Mouse (Mus musculus) adrenal gland (tissue): ENCODE measurements around the gene Dpp9.

Experiments used
- intact Hi-C: fragments of 180-260 bp; cut with DNase I; formaldehyde crosslinking; loops from one replicate; pipeline ENCODE4 v1.15.1; 2025

The Dpp9 gene

DNA sequence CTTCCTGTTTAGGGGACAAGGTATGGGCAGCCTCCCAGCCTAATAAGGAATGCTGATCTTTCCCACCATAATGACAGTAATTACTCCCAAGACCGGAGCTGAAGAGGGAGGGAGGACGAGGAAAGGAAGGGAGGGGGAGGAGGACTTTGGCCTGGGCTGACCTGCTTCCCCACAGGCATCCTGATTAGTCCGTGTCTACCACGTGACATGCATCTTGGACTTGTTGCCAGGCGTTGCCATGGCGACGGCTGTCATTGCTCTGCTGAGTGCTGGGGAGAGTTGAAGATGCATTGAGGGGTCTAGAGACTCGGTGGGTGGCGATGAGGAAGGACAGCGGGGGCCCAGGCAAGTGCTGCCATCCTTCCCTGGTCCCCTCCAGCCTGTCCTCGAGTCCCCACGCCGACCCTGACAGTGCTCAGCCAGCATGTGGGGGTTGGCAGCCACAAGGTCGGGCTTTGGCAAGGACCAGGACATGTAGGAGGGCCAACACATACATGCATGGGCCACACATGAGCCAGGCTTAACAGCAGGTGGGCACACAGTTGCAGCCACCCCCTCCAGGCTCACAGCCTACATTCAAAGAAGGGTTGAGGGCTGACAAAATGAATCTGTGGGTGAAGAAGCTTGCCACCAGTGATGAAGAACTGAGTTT lies 15.2 kb upstream of the Dpp9 start:
- intact Hi-C loops, result no loop called here

DNA sequence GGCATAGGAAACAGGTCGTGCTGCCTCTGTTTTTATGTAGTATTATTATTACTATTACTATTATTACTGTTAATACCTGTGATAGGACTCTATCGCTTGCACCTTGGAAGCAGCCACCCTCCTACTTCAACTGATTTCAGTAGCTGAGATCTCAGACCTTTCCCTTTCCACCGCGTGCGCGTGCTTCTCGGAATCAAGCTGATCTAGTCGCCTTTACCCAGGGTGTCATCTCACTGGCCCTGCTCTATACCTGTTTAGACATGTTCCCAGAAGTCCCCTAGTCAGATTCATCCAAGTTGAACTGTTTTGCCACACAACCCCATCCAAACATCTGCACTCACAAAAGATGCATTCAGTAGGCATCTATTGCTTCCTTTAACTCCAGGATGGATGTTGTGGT lies 14.7 kb upstream of the Dpp9 start:
- intact Hi-C loops, result no loop called here

DNA sequence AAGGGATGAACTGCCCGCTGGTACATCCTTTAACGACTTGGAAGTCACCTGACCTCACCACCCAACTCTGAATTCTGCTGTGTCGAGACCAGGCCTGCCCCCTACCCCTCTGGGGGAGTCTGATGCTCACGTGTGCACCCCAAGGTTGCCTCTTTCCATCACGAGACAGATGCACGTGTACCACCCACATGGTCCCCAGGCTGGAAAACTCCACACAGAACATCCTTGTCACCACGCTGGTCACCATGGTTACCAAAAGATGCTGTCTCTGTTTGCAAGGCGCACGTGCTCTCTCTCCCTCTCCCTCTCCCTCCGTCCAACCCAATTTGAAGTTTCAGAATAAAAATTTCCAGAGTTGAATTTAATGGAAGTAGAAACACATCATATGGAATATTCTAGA lies 11.2 kb upstream of the Dpp9 start:
- intact Hi-C loops, result no loop called here

DNA sequence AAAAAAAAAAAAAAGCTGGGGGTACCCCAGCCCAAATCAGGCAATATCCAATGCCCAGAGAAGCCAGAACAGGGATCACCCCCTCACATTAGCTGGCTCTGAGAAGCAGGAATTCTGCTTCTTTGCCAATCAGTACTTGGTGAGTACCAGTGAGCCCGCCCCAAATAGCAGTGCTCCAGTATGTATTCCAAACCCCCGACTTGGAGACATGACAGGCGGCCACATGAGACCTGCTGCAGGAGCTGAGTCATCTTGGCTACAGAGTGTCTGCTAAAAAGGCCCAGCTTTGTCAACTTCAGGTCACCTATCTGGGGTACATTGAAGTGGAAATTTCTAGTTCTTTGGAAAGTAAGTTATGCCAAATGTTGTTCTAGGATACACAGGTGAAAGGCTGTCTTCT lies 7.9 kb upstream of the Dpp9 start:
- intact Hi-C loops, result no loop called here

DNA sequence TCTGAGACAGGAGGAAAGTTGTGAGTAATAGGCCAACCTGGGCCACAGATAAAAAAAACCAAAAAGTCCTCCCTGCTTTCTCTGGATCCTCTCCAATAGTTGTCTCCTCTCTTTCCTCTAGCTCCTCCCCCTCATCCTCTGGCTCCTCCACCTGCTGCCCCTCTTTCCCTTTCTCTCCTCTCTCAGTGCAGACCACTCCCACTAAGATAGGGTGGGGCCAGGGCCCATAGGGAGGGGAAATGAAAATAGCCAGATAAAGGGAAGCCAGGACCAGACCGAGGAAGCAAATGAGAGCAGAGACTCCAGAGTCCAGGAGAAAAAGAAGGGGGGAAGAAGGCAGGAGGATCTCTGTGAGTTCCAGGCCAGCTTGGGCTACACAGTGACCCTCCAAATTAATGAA lies 6.2 kb upstream of the Dpp9 start:
- intact Hi-C loops, result no loop called here

DNA sequence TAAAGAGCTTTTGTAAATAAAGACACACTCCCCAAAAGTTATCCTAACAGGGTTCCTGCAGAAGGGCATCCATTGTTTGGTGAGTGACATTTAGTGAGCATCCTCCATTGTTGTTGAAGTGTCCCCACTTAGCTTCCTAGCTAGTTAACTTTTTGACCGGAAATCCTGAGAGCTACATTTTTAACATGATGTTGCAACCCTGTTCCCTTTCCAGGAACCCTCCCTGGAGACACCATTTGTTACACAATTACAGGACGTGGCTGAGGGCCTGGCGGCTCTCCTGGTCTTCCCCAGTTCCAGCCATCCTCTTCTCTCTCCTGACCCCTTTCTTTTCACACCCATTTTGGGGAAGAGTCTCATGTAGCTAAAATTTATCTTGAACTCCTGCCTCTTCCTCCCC lies 1.1 kb upstream of the Dpp9 start:
- intact Hi-C loops, result no loop called here

DNA sequence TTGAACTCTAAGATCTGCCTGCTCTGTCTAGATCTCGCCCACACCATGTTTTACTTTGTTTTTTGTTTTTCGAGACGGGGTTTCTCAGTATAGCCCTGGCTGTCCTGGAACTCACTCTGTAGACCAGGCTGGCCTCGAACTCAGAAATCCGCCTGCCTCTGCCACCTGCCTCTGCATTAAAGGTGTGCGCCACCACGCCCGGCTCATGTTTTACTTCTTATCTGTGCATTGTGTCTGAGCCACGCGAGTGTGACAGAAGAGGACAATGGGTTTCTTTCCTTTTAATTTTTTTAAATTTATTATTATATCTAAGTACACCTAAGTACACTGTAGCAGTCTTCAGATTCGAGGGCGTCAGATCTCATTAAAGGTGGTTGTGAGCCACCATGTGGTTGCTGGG lies 546 bp upstream of the Dpp9 start:
- intact Hi-C loops, result no loop called here

DNA sequence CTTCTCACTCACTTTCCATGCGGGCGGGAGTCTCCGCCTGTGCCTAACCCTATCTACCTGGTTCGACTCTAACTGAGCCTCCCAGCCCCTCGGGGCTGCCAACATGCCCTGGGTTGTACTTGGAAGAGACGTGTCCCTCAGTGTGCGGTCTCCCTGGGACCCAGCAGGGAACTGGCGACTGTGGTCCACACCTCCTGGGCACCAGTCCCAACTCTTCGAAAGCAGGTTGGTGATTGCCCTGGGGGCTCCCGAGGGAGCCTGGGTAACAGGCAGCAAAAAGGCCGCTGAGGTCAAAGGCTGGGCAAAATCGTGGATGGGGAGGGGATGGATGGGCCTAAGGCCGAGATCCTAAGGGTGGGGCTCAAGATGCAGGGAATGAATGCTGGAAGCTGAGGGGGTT lies 1.0 kb downstream of the Dpp9 start:
- intact Hi-C loops, result no loop called here

DNA sequence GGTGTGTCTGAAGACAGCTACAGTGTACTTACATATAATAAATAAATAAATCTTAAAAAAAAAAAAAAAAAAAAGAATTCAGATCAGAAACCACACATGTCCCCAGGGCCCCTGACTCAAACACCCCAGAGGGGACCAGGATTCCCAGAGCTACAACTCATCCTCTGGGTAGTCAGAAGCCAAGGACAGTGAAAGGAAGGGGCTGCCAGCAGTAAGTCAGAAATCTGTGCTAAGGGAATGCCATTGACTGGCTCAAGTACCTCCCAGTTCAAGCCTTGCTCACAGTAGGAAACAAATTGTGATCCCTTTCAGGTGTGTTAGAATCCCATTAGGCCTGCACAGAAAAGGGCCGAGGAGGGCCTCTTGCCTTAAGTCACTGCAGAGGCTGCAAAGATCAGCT lies 4.5 kb downstream of the Dpp9 start:
- intact Hi-C loops, result no loop called here

DNA sequence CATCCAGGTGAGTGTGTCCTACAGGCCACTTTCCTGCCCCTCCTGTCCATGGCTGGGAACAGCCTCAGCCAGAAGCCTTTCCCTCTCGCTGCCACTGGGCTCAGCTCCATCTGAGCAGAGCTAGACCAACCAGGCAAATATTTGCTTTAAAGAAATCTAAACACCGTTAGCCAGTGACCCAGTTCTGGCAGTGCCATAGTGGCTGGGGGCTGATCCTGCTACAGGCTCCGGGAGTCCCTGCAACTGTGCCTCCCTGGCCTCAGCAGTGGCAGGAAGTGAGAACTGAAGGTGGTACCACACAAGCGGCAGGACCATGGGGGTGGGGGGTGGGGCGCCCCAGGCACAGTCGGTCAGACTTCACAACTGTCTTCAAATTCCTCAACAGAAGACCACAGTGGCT lies 6.0 kb downstream of the Dpp9 start:
- intact Hi-C loops, result no loop called here

DNA sequence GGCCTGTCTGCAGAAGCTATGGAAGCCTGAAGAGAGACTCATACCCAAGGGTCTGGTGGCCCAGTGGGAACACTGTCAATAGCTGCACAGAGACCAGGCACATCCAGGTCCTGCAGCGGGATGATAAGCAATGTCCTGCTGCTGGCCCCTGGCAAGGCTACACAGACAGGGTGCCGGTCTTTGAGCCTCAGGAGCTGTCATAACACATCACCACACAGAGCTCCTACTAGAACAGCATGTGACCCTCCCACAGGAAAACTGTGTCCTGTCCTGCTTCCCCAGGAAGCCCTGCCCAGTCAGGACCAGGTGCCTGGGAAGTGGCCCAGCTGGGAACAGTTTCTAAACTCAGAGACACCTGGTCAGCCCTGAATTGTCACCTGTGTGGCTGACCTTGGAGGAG lies 7.6 kb downstream of the Dpp9 start:
- intact Hi-C loops, result no loop called here

DNA sequence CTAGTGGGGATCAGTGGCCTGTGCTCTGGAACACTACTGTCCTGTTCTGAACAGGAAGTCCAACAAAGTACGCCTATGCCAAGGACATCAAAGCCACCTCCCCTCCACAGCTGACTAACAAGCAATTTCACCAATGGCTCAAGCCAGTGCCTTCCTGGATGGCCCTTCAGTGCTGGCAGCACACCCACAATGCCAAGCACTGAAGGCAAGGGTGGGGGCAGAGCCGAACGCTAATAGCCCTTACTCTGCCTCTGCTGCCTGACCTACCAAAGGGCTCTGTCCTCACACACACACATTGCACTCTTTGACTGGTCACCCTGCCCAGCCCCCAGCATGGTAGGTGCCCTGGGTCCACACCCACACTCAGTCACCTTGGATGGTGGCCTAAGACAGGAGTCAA lies 9.9 kb downstream of the Dpp9 start:
- intact Hi-C loops, result no loop called here

DNA sequence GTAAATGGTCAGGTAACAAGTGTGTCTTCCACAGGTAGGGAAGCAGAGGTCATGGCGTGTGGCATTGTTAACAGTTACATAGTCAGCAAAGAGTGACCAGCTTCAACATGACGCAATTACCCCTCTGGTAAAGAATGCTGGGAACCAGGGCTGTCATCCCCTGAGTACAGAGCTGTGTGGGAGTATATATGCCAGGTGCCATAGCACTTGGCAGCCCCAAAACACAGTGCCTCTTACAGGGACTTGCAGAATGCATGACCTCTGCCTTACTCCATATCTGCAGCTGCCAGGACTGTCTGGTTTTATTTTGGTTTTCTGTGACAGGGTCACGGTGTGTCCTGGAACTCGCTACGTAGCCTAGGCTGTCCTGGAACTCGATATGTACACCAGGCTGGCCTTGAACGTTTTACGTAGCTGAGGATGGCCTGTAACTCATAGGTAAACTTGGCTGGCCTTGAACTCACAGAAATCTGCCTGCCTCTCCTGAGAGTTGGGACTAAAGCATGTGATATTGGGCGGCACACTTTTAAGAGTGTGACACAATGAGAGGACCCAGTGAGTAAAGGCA lies 10.7 kb downstream of the Dpp9 start:
- intact Hi-C loops, result no loop called here

DNA sequence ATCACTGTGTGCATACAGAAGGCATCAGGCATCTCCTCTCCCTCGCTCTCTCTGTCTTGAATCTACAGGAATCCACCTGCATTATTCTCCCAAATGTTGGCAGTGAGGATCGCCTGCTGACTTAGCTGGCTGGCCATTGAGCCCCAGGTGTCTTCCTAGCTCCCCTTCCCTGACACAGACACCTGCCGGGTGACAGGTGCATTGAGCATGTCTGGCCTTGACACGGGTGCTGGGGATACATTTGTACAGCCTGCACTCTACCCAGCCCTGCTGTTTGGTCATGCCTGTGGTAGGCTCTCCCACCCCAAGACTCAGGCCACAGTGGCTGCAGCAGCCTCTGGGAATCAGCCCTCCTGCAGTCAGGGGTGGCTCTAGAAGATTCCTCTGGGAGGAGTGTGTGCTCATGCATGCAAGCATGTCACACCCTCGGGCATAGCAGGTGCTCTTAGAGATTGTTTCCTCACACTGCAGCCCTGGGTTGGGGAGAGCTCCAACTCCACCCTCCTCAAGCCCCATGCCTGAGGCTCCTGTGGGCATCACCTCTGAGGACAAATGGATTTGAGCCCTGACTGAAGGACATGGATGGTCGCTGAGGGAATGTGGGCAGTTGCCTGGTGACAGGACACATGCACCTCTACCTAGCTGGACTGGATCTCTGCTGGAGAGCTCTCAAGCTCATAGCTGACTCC lies 11.6 kb downstream of the Dpp9 start:
- intact Hi-C loops, result no loop called here

DNA sequence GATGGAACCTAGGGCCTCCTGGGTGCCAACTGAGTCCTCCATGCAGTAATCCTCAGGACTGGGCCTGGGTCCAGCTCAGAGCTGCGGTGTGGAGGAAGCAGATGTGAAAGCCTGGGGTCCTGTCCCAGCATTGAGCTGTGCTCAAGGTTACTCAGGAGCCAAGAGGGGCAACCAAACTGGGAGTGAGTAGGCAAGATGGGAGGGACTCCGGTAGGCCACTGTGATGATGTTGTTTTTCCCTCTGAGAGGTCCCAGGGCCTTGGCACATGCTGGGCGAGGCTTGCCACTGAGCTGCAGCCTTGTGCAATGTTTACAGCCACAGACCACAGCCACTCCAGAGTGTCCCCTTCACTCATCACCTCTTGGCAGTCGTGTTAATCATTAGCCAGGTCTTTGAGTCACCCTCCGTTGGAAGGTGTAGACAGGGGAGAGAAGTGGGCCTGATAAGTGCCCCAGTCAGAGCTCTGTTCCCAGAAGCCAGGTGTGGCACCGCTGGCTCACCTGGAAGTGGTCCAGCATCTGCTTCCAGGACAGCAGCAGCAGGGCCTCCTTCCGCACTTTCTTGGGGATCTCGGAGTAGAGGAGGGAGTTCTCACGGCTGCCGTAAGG lies 12.3 kb downstream of the Dpp9 start:
- intact Hi-C loops, result no loop called here

DNA sequence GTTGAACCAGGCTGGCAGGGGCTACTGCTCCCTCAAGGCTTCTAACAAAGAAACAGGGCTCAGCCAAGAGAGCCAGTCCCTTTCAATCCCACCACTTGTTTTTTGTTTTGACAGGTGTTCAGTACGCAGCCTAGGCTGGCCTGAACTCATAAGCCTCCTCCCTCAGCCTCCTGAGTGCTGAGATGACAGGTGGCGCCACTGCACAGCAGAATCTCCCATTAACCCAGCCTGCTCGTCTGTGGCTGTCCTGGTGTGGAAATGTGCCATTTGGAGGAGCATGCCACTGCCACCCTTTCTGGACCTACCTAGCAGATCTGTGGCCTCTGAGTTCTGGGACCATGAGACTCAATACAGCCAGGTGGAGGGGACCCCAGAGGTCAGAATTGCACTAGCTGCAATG lies 15.0 kb downstream of the Dpp9 start:
- intact Hi-C loops, result no loop called here

DNA sequence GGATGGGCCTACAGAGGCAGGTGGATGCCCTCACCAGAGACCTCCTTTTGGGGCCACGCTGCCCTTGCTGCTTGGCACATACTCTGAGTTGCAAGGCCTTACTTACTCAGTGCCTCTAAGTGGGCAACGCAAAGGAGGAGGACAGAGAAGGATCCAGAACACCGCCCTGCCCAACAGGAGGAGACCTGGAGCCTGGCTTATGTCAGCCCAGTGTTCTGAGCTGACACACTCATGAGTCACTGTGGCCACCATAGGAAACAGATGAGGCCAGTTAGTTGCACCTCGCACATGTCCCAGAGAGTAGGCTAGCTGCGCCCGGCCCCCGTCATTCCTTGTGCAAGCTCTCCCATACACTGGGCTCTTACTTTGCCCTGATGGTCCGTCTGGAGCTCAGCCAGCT lies 16.2 kb downstream of the Dpp9 start:
- intact Hi-C loops, result no loop called here

DNA sequence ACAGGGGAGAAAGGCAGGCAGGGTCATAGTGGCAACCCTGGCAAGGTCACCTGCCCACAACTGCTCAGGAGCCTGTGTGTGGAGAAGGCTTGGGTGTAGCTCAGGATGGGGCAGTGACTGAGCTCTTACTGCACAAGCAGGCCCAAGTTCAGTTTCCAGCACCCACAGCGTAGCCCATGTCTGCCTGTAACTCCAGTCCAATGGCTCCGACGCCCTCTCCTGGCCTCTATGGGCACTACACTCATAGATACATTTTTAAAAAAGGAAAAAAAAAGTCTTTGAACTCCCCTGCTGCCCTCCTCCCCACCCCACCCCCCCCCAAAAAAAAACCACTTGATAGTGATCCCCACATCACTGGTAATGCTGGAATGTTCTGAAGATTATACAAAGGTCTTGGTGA lies 17.1 kb downstream of the Dpp9 start:
- intact Hi-C loops, result no loop called here

DNA sequence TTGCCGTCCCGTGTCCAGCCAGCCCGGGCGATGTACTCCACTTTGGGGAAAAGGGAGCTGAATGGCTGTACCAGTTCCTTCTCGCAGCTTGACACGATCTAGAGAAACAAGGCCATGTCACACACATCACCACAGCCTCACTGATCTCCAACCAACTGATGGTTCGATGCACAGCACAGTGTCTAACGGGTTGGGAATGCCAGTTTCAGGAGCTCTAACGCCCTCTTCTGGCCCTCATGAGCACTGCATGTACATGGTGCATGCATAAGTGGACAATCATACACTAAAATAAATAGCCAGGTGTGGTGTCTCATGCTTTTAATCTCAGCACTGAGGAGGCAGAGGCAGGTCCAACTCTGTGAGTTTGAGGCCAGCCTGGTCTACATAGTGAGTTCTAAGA lies 18.1 kb downstream of the Dpp9 start:
- intact Hi-C loops, result no loop called here

DNA sequence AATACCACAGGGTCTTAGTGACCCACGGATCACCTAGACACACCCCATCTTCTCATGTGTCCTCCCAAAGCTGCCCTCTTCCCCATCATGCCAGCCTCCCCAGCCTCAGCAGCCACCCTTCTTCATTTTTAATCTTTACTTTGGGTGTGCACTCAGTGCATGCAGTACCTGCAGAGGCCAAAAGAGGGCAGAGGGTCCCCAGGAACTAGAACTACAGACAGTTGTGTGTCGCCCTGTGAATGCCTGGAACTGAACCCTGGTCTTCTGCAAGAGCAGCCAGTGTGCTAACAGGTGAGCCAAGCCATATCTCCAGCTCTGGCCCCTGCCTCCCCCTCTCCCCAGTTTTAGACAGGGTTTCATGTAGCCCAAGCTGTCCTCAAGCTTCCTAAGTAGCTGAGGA lies 21.8 kb downstream of the Dpp9 start:
- intact Hi-C loops, result loop anchor here (5.0 kb wide), 1 partner anchor 55 kb away; no protein-coding TSS in a partner anchor

DNA sequence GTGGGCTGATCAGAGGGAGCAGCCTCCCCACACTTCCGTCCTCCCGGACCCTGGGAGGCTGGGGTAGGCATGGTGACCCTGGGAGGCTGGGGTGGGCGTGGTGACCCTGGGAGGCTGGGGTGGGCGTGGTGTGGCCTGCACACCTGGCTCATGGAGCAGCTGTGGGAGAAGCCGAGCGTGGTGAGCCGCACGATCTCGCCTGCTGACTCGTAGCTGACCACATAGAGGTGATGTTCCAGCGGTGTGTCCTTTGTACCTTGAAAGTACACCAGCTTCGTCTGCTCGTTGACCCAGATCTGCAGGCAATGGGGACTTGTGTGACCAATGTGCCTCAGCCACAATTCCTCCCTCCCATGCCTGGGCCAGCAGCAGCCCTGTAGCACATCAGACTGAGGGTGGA lies 23.9 kb downstream of the Dpp9 start:
- intact Hi-C loops, result loop anchor here (5.0 kb wide), 1 partner anchor 58 kb away; no protein-coding TSS in a partner anchor

DNA sequence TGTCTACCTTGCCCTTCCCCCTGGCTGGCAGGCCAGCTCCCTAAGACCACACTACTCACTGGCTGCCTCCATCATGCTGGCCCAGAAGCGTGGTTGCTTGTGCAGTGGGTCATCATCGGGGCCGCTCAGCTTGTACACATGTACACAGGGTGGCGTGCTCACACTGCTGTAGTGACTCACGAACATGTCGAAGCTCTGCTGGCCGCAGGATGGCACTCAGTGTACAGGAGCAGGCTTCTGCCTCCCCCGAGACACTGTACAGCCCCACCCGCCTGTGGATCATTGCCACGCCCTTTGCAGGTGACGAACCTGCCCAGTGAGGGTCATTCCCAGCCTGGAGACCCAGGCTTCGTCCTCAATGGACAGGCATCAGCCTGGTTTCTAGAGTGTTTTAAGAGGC lies 24.3 kb downstream of the Dpp9 start:
- intact Hi-C loops, result no loop called here

DNA sequence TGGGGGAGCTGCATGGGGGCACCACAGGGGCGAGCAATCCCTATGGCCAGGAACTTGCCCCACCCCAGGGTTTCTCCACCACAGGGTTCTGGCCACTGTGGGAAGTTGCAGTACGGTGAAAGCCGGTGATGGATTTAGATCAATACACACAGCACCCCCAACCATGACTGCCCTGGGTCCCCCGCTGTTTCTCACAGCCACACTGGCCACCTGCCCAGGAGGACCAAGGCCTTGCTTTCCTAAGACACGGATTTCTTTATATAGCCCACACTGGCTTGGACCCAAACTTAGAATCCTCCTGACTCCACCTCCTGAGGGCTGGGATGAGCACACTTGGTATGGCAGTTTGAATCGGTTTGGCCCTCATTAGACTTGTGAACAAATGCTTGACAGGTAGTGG lies 27.4 kb downstream of the Dpp9 start:
- intact Hi-C loops, result no loop called here
